Mouse (Mus musculus) frontal cortex, postnatal 36 days (tissue): ENCODE results near the gene Cyp4f16.
"Not testable (repeated sequence)": the region's sequence is repeated elsewhere in the genome, so short reads cannot be mapped to it uniquely, and the experiment has no call there.

Experiments used
- DNase-seq, 2 experiments: peaks; one replicate each; pipeline ENCODE4 v3.0.0; 2022; ENCODE audit warnings: low spot score in 2 of 2

Cyp4f16 gene

GRCm38 (mm10) chr17:32536051-32536866 lies at the start of gene Cyp4f16:
Gene Cyp4f16 (plus strand): TSS chr17:32536558.
- DNase-seq, result peak; percentile 59 to 72

- DNase-seq, result no peak
These were observed 43.9 kb upstream of the Cyp4f16 start for GRCm38 (mm10) chr17:32492349-32492980.

GRCm38 (mm10) chr17:32494601-32495000 lies 41.8 kb upstream of the Cyp4f16 start:
- DNase-seq, result peak; percentile 55 to 79

GRCm38 (mm10) chr17:32500511-32500910 lies 35.8 kb upstream of the Cyp4f16 start:
- DNase-seq, result not testable (repeated sequence)

GRCm38 (mm10) chr17:32501051-32501450 lies 35.3 kb upstream of the Cyp4f16 start:
- DNase-seq, result no peak

GRCm38 (mm10) chr17:32503111-32503510 lies 33.2 kb upstream of the Cyp4f16 start:
- DNase-seq, result no peak

GRCm38 (mm10) chr17:32505851-32506728 lies 30.3 kb upstream of the Cyp4f16 start, which contains the start of gene Cyp4f17:
Gene Cyp4f17 (plus strand): TSS chr17:32506050.
- DNase-seq, result no peak

GRCm38 (mm10) chr17:32506729-32507245 lies 29.6 kb upstream of the Cyp4f16 start:
- DNase-seq, result no peak

- no peak for DNase-seq
These were observed 20.2 kb upstream of the Cyp4f16 start for GRCm38 (mm10) chr17:32516126-32516525.

GRCm38 (mm10) chr17:32521981-32522380 lies 14.4 kb upstream of the Cyp4f16 start:
- DNase-seq, result no peak

- DNase-seq, result no peak
These were observed 14.0 kb upstream of the Cyp4f16 start for GRCm38 (mm10) chr17:32522386-32522785.

- no peak for DNase-seq
These were observed 13.5 kb upstream of the Cyp4f16 start for GRCm38 (mm10) chr17:32522816-32523215.

GRCm38 (mm10) chr17:32523895-32524294 lies 12.5 kb upstream of the Cyp4f16 start:
- DNase-seq, result no peak

GRCm38 (mm10) chr17:32526341-32526740 lies 10.0 kb upstream of the Cyp4f16 start:
- DNase-seq, result not testable (repeated sequence)

- no peak for DNase-seq
These were observed 8.6 kb upstream of the Cyp4f16 start for GRCm38 (mm10) chr17:32527748-32528147.

GRCm38 (mm10) chr17:32528408-32529337 lies 7.7 kb upstream of the Cyp4f16 start:
- DNase-seq, result peak; percentile 83 to 90

- DNase-seq, result not testable (repeated sequence)
These were observed 4.0 kb upstream of the Cyp4f16 start for GRCm38 (mm10) chr17:32532356-32532755.

- no peak for DNase-seq
These were observed 2.3 kb upstream of the Cyp4f16 start for GRCm38 (mm10) chr17:32534068-32534467.

GRCm38 (mm10) chr17:32536867-32537250 lies 501 bp downstream of the Cyp4f16 start:
- DNase-seq, result no peak

- not testable (repeated sequence) for DNase-seq
These were observed 8.4 kb downstream of the Cyp4f16 start for GRCm38 (mm10) chr17:32544792-32545191.

GRCm38 (mm10) chr17:32550377-32550776 lies 14.0 kb downstream of the Cyp4f16 start:
- DNase-seq, result not testable (repeated sequence)
